Mouse (Mus musculus) midbrain, embryonic 13.5 days (tissue): Measurements from ENCODE around the gene Tram2. TPM values are rescaled to one million over a fixed set of nuclear protein-coding genes. Genes with fewer than 3 reads are reported as not detected.

Experiments
- ATAC-seq: fragments of 200-750 bp; cut with Nextera tagmentation; 2 replicates; pipeline ENCODE4 v1.8.0; 2017; ENCODE audit warnings: mild to moderate bottlenecking, moderate TSS enrichment, moderate library complexity
- H3K27ac ChIP-seq: fragments of 300-500 bp; sonication (generic); 2 replicates; pipeline ENCODE4 v1.5.1; 2015; ENCODE audit warnings: inconsistent platforms, mild to moderate bottlenecking, moderate library complexity
- H3K27me3 ChIP-seq: fragments of 300-500 bp; sonication (generic); 2 replicates; pipeline ENCODE4 v1.6.1; 2015; ENCODE audit warnings: mild to moderate bottlenecking, inconsistent platforms
- H3K36me3 ChIP-seq: fragments of 300-500 bp; sonication (generic); 2 replicates; pipeline ENCODE4 v1.6.1; 2015; ENCODE audit warnings: mild to moderate bottlenecking, inconsistent platforms
- H3K4me1 ChIP-seq: fragments of 300-500 bp; sonication (generic); replicated peaks from 2 replicates; pipeline ENCODE4 v1.6.1; 2015; ENCODE audit warnings: inconsistent platforms
- H3K4me2 ChIP-seq: fragments of 300-500 bp; sonication (generic); replicated peaks from 2 replicates; pipeline ENCODE4 v1.6.1; 2015; ENCODE audit warnings: moderate library complexity, mild to moderate bottlenecking, inconsistent platforms
- H3K4me3 ChIP-seq: fragments of 300-500 bp; sonication (generic); replicated peaks from 2 replicates; pipeline ENCODE4 v1.5.1; 2015; ENCODE audit warnings: mild to moderate bottlenecking, inconsistent platforms
- H3K9ac ChIP-seq: fragments of 300-500 bp; sonication (generic); replicated peaks from 2 replicates; pipeline ENCODE4 v1.6.1; 2015; ENCODE audit warnings: mild to moderate bottlenecking, inconsistent platforms
- H3K9me3 ChIP-seq: fragments of 300-500 bp; sonication (generic); 2 replicates; pipeline ENCODE4 v1.6.1; 2016; ENCODE audit warnings: mild to moderate bottlenecking, inconsistent platforms
- WGBS: fragments of 180-500 bp; shearing (Covaris S2); methylation state at CpG from one replicate; pipeline ENCODE4 v1.1.7; 2015; 5-methylcytosine and 5-hydroxymethylcytosine counted together
- polyA plus RNA-seq: library from polyadenylated mRNA; unstranded; fragments of >200 nt; fragmentation: Nextera tagmentation; extraction: Ambion mirVana; gene quantifications from 2 replicates; pipeline ENCODE4 v1.2.1, GENCODE M21; 2015

Gene Tram2
- polyA plus RNA-seq, 1 experiment from 2014 or later: 2.5 TPM

- Histone ChIP-seq H3K27me3 (no peaks in the 10 kb centered on the region), H3K27ac (no peak overlapping the region), H3K9me3 (no peaks in the 10 kb centered on the region), H3K4me3 (no peak overlapping the region), H3K4me2 (no peak overlapping the region), H3K4me1 (no peaks in the 10 kb centered on the region), H3K9ac (no peak overlapping the region), H3K36me3 (no peaks in the 10 kb centered on the region)
- no peak for ATAC-seq
Observed at GRCm38 (mm10) chr1:21033792-21034119, 45.3 kb downstream of the Tram2 start.

GRCm38 (mm10) chr1:21033065-21033791 lies 45.8 kb downstream of the Tram2 start:
- H3K9me3 ChIP-seq: no peaks in the 10 kb centered on the region
- no peak overlapping the region for H3K4me2 ChIP-seq
- WGBS: 96% methylated on average over 11 of the region's 11 CpGs

GRCm38 (mm10) chr1:21031650-21032049 lies 47.4 kb downstream of the Tram2 start:
- Histone ChIP-seq H3K27ac (no peak overlapping the region), H3K36me3 (no peaks in the 10 kb centered on the region), H3K9ac (no peak overlapping the region), H3K9me3 (no peaks in the 10 kb centered on the region), H3K4me3 (no peak overlapping the region), H3K4me1 (no peaks in the 10 kb centered on the region), H3K4me2 (no peak overlapping the region), H3K27me3 (no peaks in the 10 kb centered on the region)
- WGBS: 94% methylated on average over 2 of the region's 2 CpGs
- ATAC-seq: no peak

More at GRCm38 (mm10) chr1:21033065-21033791, 45.8 kb downstream of the Tram2 start:
- no peaks in the 10 kb centered on the region for H3K27me3 ChIP-seq
- no peak overlapping the region for H3K4me3 ChIP-seq
- H3K4me1 ChIP-seq: no peaks in the 10 kb centered on the region
- no peak for ATAC-seq
- no peaks in the 10 kb centered on the region for H3K36me3 ChIP-seq
- H3K9ac ChIP-seq: no peak overlapping the region
- H3K27ac ChIP-seq: no peak overlapping the region

GRCm38 (mm10) chr1:21029000-21029399 lies 50.0 kb downstream of the Tram2 start:
- H3K27ac ChIP-seq: no peak overlapping the region
- no peak overlapping the region for H3K9ac ChIP-seq
- H3K9me3 ChIP-seq: no peaks in the 10 kb centered on the region
- WGBS: 93% methylated on average over 4 of the region's 4 CpGs
- no peaks in the 10 kb centered on the region for H3K27me3 ChIP-seq
- no peak overlapping the region for H3K4me2 ChIP-seq
- no peaks in the 10 kb centered on the region for H3K36me3 ChIP-seq
- no peaks in the 10 kb centered on the region for H3K4me1 ChIP-seq
- ATAC-seq: no peak
- H3K4me3 ChIP-seq: no peak overlapping the region

- no peak overlapping the region for H3K9ac ChIP-seq
- no peak overlapping the region for H3K4me3 ChIP-seq
- no peaks in the 10 kb centered on the region for H3K36me3 ChIP-seq
- no peak overlapping the region for H3K4me2 ChIP-seq
- H3K27ac ChIP-seq: no peak overlapping the region
- no peaks in the 10 kb centered on the region for H3K9me3 ChIP-seq
- WGBS: 90% methylated on average over 7 of the region's 7 CpGs
- no peaks in the 10 kb centered on the region for H3K27me3 ChIP-seq
- ATAC-seq: no peak
- no peaks in the 10 kb centered on the region for H3K4me1 ChIP-seq
Observed at GRCm38 (mm10) chr1:21026534-21026933, 52.5 kb downstream of the Tram2 start.

- no peak for ATAC-seq
- WGBS: 89% methylated on average over 5 of the region's 5 CpGs
- H3K9me3 ChIP-seq: no peaks in the 10 kb centered on the region
Observed at GRCm38 (mm10) chr1:21025203-21025602, 53.8 kb downstream of the Tram2 start.

GRCm38 (mm10) chr1:21023101-21023500 lies 55.9 kb downstream of the Tram2 start:
- ATAC-seq: no peak
- Histone ChIP-seq H3K9me3 (no peaks in the 10 kb centered on the region), H3K27ac (no peak overlapping the region)

More at GRCm38 (mm10) chr1:21025203-21025602, 53.8 kb downstream of the Tram2 start:
- Histone ChIP-seq H3K4me2 (no peak overlapping the region), H3K36me3 (no peaks in the 10 kb centered on the region), H3K4me1 (no peaks in the 10 kb centered on the region), H3K27ac (no peak overlapping the region), H3K27me3 (no peaks in the 10 kb centered on the region), H3K9ac (no peak overlapping the region), H3K4me3 (no peak overlapping the region)

GRCm38 (mm10) chr1:21014463-21014862 lies 64.6 kb downstream of the Tram2 start:
- peaks cover 7% of the 10 kb centered on the region; the same call in 1 of the 2 replicates for H3K36me3 ChIP-seq
- ATAC-seq: no peak
- no peaks in the 10 kb centered on the region for H3K27me3 ChIP-seq
- H3K9ac ChIP-seq: no peak overlapping the region
- no peaks in the 10 kb centered on the region for H3K4me1 ChIP-seq
- no peak overlapping the region for H3K4me3 ChIP-seq
- no peak overlapping the region for H3K4me2 ChIP-seq
- 81% methylated on average over 8 of the region's 8 CpGs for WGBS
- no peak overlapping the region for H3K27ac ChIP-seq
- no peaks in the 10 kb centered on the region for H3K9me3 ChIP-seq

More at GRCm38 (mm10) chr1:21023101-21023500, 55.9 kb downstream of the Tram2 start:
- Histone ChIP-seq H3K4me1 (no peaks in the 10 kb centered on the region), H3K9ac (no peak overlapping the region), H3K36me3 (no peaks in the 10 kb centered on the region), H3K27me3 (no peaks in the 10 kb centered on the region), H3K4me3 (no peak overlapping the region), H3K4me2 (no peak overlapping the region)
- 92% methylated on average over 3 of the region's 3 CpGs for WGBS

GRCm38 (mm10) chr1:21010282-21010800 lies 68.7 kb downstream of the Tram2 start:
- no peaks in the 10 kb centered on the region for H3K27me3 ChIP-seq
- 83% methylated on average over 6 of the region's 6 CpGs for WGBS
- H3K27ac ChIP-seq: no peak overlapping the region
- H3K4me3 ChIP-seq: no peak overlapping the region
- H3K9ac ChIP-seq: no peak overlapping the region
- H3K9me3 ChIP-seq: no peaks in the 10 kb centered on the region
- H3K36me3 ChIP-seq: peaks cover 7% of the 10 kb centered on the region; the same call in 1 of the 2 replicates
- ATAC-seq: no peak
- H3K4me1 ChIP-seq: no peaks in the 10 kb centered on the region
- H3K4me2 ChIP-seq: no peak overlapping the region

GRCm38 (mm10) chr1:21008891-21009290 lies 70.1 kb downstream of the Tram2 start:
- no peaks in the 10 kb centered on the region for H3K9me3 ChIP-seq
- H3K4me2 ChIP-seq: no peak overlapping the region
- no peaks in the 10 kb centered on the region for H3K27me3 ChIP-seq
- WGBS: 77% methylated on average over 4 of the region's 4 CpGs
- ATAC-seq: no peak
- H3K36me3 ChIP-seq: peaks cover 7% of the 10 kb centered on the region; the same call in 1 of the 2 replicates
- no peaks in the 10 kb centered on the region for H3K4me1 ChIP-seq
- H3K27ac ChIP-seq: no peak overlapping the region
- no peak overlapping the region for H3K4me3 ChIP-seq
- no peak overlapping the region for H3K9ac ChIP-seq

- ATAC-seq: no peak
- H3K27ac ChIP-seq: no peak overlapping the region
- 84% methylated on average over 7 of the region's 7 CpGs for WGBS
- H3K4me3 ChIP-seq: no peak overlapping the region
- H3K9me3 ChIP-seq: no peaks in the 10 kb centered on the region
- H3K9ac ChIP-seq: no peak overlapping the region
- peaks cover 7% of the 10 kb centered on the region; the same call in 1 of the 2 replicates for H3K36me3 ChIP-seq
- H3K4me1 ChIP-seq: no peaks in the 10 kb centered on the region
- H3K27me3 ChIP-seq: no peaks in the 10 kb centered on the region
- H3K4me2 ChIP-seq: no peak overlapping the region
Observed at GRCm38 (mm10) chr1:21007941-21008701, 70.9 kb downstream of the Tram2 start.

GRCm38 (mm10) chr1:21006775-21007174 lies 72.3 kb downstream of the Tram2 start:
- no peak overlapping the region for H3K4me3 ChIP-seq
- H3K36me3 ChIP-seq: peaks cover 5% of the 10 kb centered on the region; the same call in 1 of the 2 replicates
- H3K27me3 ChIP-seq: no peaks in the 10 kb centered on the region
- H3K4me1 ChIP-seq: no peaks in the 10 kb centered on the region
- no peak for ATAC-seq
- WGBS: 92% methylated on average over 5 of the region's 5 CpGs
- H3K9me3 ChIP-seq: no peaks in the 10 kb centered on the region
- H3K9ac ChIP-seq: no peak overlapping the region
- no peak overlapping the region for H3K27ac ChIP-seq
- H3K4me2 ChIP-seq: no peak overlapping the region
